Mouse (Mus musculus): ENCODE results near the gene Pold3.
"Not testable (repeated sequence)": the region's sequence is repeated elsewhere in the genome, so short reads cannot be mapped to it uniquely, and the experiment has no call there.

Pold3 gene

GRCm38 (mm10) chr7:100111506-100111905 lies 9.9 kb downstream of the Pold3 start:
- in situ Hi-C loops (cut with MboI), result no loop called here

GRCm38 (mm10) chr7:100108341-100108740 lies 13.0 kb downstream of the Pold3 start:
- in situ Hi-C loops (cut with MboI), result no loop called here

GRCm38 (mm10) chr7:100104677-100105076 lies 16.7 kb downstream of the Pold3 start:
- in situ Hi-C loops (cut with MboI), result no loop called here

GRCm38 (mm10) chr7:100100031-100100595 lies 21.3 kb downstream of the Pold3 start:
- in situ Hi-C loops (cut with MboI), result no loop called here

- in situ Hi-C loops (cut with MboI), result no loop called here
Observed at GRCm38 (mm10) chr7:100086891-100087290, 34.5 kb downstream of the Pold3 start.

GRCm38 (mm10) chr7:100086159-100086755 lies 35.1 kb downstream of the Pold3 start:
- in situ Hi-C loops (cut with MboI), result no loop called here

GRCm38 (mm10) chr7:100083812-100084211 lies 37.6 kb downstream of the Pold3 start:
- in situ Hi-C loops (cut with MboI), result no loop called here

- in situ Hi-C loops (cut with MboI), result no loop called here
Observed at GRCm38 (mm10) chr7:100082836-100083235, 38.5 kb downstream of the Pold3 start.

GRCm38 (mm10) chr7:100080087-100080781 lies 41.1 kb downstream of the Pold3 start:
- in situ Hi-C loops (cut with MboI), result no loop called here

GRCm38 (mm10) chr7:100077071-100077470 lies 44.3 kb downstream of the Pold3 start:
- in situ Hi-C loops (cut with MboI), result no loop called here

GRCm38 (mm10) chr7:100076296-100076695 lies 45.1 kb downstream of the Pold3 start:
- in situ Hi-C loops (cut with MboI), result no loop called here

- in situ Hi-C loops (cut with MboI), result no loop called here
Observed at GRCm38 (mm10) chr7:100073959-100074358, 47.4 kb downstream of the Pold3 start.

- in situ Hi-C loops (cut with MboI), result not testable (repeated sequence)
Observed at GRCm38 (mm10) chr7:100052991-100053390, 68.4 kb downstream of the Pold3 start.

GRCm38 (mm10) chr7:100051904-100052303 lies 69.5 kb downstream of the Pold3 start:
- in situ Hi-C loops (cut with MboI), result no loop called here

- in situ Hi-C loops (cut with MboI), result no loop called here
Observed at GRCm38 (mm10) chr7:100046486-100046885, 74.9 kb downstream of the Pold3 start.

GRCm38 (mm10) chr7:100043605-100044031 lies 77.7 kb downstream of the Pold3 start:
- in situ Hi-C loops (cut with MboI), result no loop called here

GRCm38 (mm10) chr7:100043096-100043495 lies 78.3 kb downstream of the Pold3 start:
- in situ Hi-C loops (cut with MboI), result no loop called here

- in situ Hi-C loops (cut with MboI), result no loop called here
Observed at GRCm38 (mm10) chr7:100042120-100042519, 79.2 kb downstream of the Pold3 start.

GRCm38 (mm10) chr7:100036495-100036894 lies 84.9 kb downstream of the Pold3 start:
- in situ Hi-C loops (cut with MboI), result no loop called here

- in situ Hi-C loops (cut with MboI), result no loop called here
Observed at GRCm38 (mm10) chr7:100036050-100036449, 85.3 kb downstream of the Pold3 start.

GRCm38 (mm10) chr7:100034815-100035463 lies 86.4 kb downstream of the Pold3 start:
- in situ Hi-C loops (cut with MboI), result no loop called here

- in situ Hi-C loops (cut with MboI), result no loop called here
Observed at GRCm38 (mm10) chr7:100033672-100034071, 87.7 kb downstream of the Pold3 start.

Data from mature B cell (primary cell).